Mouse (Mus musculus) limb, embryonic 13.5 days (tissue): ENCODE results near the gene Pigv. TPM values are rescaled to one million over a fixed set of nuclear protein-coding genes. Genes with fewer than 3 reads are reported as not detected.

Experiments used
- ATAC-seq: fragments of 200-750 bp; cut with Nextera tagmentation; 2 replicates; pipeline ENCODE4 v1.8.0; 2017; ENCODE audit warnings: low read depth, moderate number of reproducible peaks, moderate TSS enrichment; ENCODE audit not compliant: low FRiP score
- H3K27ac ChIP-seq: fragments of 300-500 bp; sonication (generic); 2 replicates; pipeline ENCODE4 v1.5.1; 2015; ENCODE audit warnings: inconsistent platforms, mild to moderate bottlenecking, moderate library complexity
- H3K27me3 ChIP-seq: fragments of 300-500 bp; sonication (generic); 2 replicates; pipeline ENCODE4 v1.6.1; 2015; ENCODE audit warnings: mild to moderate bottlenecking, inconsistent platforms
- H3K36me3 ChIP-seq: fragments of 300-500 bp; sonication (generic); 2 replicates; pipeline ENCODE4 v1.6.1; 2015; ENCODE audit warnings: inconsistent platforms, mild to moderate bottlenecking, moderate library complexity
- H3K4me1 ChIP-seq: fragments of 300-500 bp; sonication (generic); 2 replicates; pipeline ENCODE4 v1.6.1; 2015; ENCODE audit warnings: inconsistent platforms
- H3K4me2 ChIP-seq: fragments of 300-500 bp; sonication (generic); replicated peaks from 2 replicates; pipeline ENCODE4 v1.6.1; 2015; ENCODE audit warnings: inconsistent platforms, mild to moderate bottlenecking, moderate library complexity
- H3K4me3 ChIP-seq: fragments of 300-500 bp; sonication (generic); 2 replicates; pipeline ENCODE4 v1.5.1; 2015; ENCODE audit warnings: moderate library complexity, mild to moderate bottlenecking, inconsistent platforms
- H3K9ac ChIP-seq: fragments of 300-500 bp; sonication (generic); 2 replicates; pipeline ENCODE4 v1.6.1; 2015; ENCODE audit warnings: mild to moderate bottlenecking, inconsistent platforms
- H3K9me3 ChIP-seq: fragments of 300-500 bp; sonication (generic); 2 replicates; pipeline ENCODE4 v1.6.1; 2016; ENCODE audit warnings: inconsistent platforms
- WGBS: fragments of 180-500 bp; shearing (Covaris S2); methylation state at CpG from one replicate; pipeline ENCODE4 v1.1.7; 2015; 5-methylcytosine and 5-hydroxymethylcytosine counted together
- polyA plus RNA-seq: library from polyadenylated mRNA; unstranded; fragments of >200 nt; fragmentation: Nextera tagmentation; extraction: Ambion mirVana; gene quantifications from 2 replicates; pipeline ENCODE4 v1.2.1, GENCODE M21; 2015

The Pigv gene
- polyA plus RNA-seq, 1 experiment from 2014 or later = 17.1 TPM

- no peak overlapping the region for H3K4me2 ChIP-seq
- no peak for ATAC-seq
- no peak overlapping the region for H3K9ac ChIP-seq
- no peak overlapping the region for H3K27ac ChIP-seq
- 81% methylated on average over 10 of the region's 11 CpGs for WGBS
- H3K27me3 ChIP-seq = no peaks in the 10 kb centered on the region
- H3K9me3 ChIP-seq = no peaks in the 10 kb centered on the region
- H3K36me3 ChIP-seq = peaks cover 84% of the 10 kb centered on the region
- H3K4me1 ChIP-seq = no peaks in the 10 kb centered on the region
- H3K4me3 ChIP-seq = no peak overlapping the region
These were observed 50.2 kb downstream of the Pigv start for GRCm38 (mm10) chr4:133622161-133622695.

- Histone ChIP-seq H3K4me3 (no peak overlapping the region), H3K9ac (no peak overlapping the region), H3K4me2 (no peak overlapping the region), H3K27me3 (no peaks in the 10 kb centered on the region), H3K9me3 (no peaks in the 10 kb centered on the region), H3K27ac (no peak overlapping the region), H3K36me3 (peaks cover 82% of the 10 kb centered on the region), H3K4me1 (no peaks in the 10 kb centered on the region)
- ATAC-seq = no peak
- WGBS = 84% methylated on average over 8 of the region's 8 CpGs
These were observed 51.8 kb downstream of the Pigv start for GRCm38 (mm10) chr4:133620668-133621067.

GRCm38 (mm10) chr4:133619473-133620136 lies 52.8 kb downstream of the Pigv start:
- H3K4me2 ChIP-seq = no peak overlapping the region
- H3K27me3 ChIP-seq = no peaks in the 10 kb centered on the region
- no peak overlapping the region for H3K27ac ChIP-seq
- H3K4me1 ChIP-seq = no peaks in the 10 kb centered on the region
- no peak for ATAC-seq
- H3K9ac ChIP-seq = no peak overlapping the region
- H3K9me3 ChIP-seq = no peaks in the 10 kb centered on the region
- WGBS = 77% methylated on average over 4 of the region's 4 CpGs
- H3K4me3 ChIP-seq = no peak overlapping the region
- H3K36me3 ChIP-seq = peaks cover 82% of the 10 kb centered on the region

GRCm38 (mm10) chr4:133617936-133618335 lies 54.5 kb downstream of the Pigv start:
- Histone ChIP-seq H3K9ac (no peak overlapping the region), H3K4me2 (no peak overlapping the region), H3K4me1 (no peaks in the 10 kb centered on the region), H3K27ac (no peak overlapping the region), H3K27me3 (no peaks in the 10 kb centered on the region), H3K4me3 (no peak overlapping the region), H3K9me3 (no peaks in the 10 kb centered on the region), H3K36me3 (peaks cover 87% of the 10 kb centered on the region)
- 93% methylated on average over 11 of the region's 11 CpGs for WGBS
- ATAC-seq = no peak

GRCm38 (mm10) chr4:133615416-133615815 lies 57.0 kb downstream of the Pigv start:
- Histone ChIP-seq H3K27me3 (no peaks in the 10 kb centered on the region), H3K4me1 (no peaks in the 10 kb centered on the region), H3K27ac (no peak overlapping the region), H3K4me3 (no peak overlapping the region), H3K9ac (no peak overlapping the region), H3K4me2 (no peak overlapping the region), H3K36me3 (peaks cover 90% of the 10 kb centered on the region), H3K9me3 (peaks cover 8% of the 10 kb centered on the region; the same call in 1 of the 2 replicates)
- 79% methylated on average over 10 of the region's 10 CpGs for WGBS
- no peak for ATAC-seq

DNA sequence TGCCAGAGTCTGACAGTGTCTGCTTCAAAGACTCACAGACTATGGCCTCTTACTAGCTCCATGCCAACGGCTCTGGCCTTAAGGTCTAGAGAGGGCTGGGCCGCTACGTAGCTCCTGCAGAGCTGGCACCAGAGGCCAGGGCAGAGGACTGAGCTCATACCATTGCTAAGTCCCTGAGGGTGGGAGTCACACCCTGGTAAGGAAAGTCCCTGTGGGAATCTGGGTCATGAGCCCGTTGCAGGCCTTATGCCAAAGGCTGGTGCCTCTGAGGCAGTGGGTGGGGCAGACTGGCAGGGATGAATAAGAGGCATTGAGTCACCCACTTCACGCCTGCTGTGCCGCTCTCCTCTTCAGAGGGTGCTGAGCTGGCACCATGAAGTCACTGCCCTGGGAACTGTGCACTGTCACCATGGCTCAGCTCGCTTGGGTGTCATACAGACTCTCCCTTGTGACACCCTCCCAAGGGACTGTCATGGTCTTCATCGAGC lies 58.1 kb downstream of the Pigv start:
- Histone ChIP-seq H3K9me3 (peaks cover 8% of the 10 kb centered on the region; the same call in 1 of the 2 replicates), H3K27me3 (no peaks in the 10 kb centered on the region), H3K27ac (no peak overlapping the region), H3K4me2 (no peak overlapping the region), H3K4me3 (no peak overlapping the region), H3K9ac (no peak overlapping the region), H3K4me1 (no peaks in the 10 kb centered on the region), H3K36me3 (peaks cover 90% of the 10 kb centered on the region)
- 81% methylated on average over 8 of the region's 8 CpGs for WGBS
- no peak for ATAC-seq

DNA sequence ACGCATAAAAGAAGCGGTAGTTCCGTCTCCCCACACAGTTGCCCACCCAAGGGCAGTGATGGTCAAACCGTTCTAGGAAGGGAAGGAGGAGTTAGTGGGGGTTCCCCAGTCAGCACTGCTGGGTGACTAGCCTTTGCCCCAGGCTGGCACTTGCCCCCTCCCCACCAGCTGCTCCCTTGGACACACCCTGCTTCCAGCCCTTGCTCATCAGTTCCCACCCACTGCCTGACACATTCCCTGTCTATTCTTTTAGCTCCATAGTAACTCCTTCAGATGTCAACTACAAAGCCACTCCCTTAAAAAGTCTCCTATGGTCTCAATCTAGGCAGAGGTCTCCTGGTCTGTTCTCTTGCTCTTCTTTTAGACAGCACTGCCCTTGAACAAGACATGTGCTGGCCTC lies 58.6 kb downstream of the Pigv start:
- Histone ChIP-seq H3K4me2 (no peak overlapping the region), H3K27me3 (no peaks in the 10 kb centered on the region), H3K4me1 (no peaks in the 10 kb centered on the region), H3K9me3 (peaks cover 8% of the 10 kb centered on the region; the same call in 1 of the 2 replicates), H3K9ac (no peak overlapping the region), H3K36me3 (peaks cover 90% of the 10 kb centered on the region), H3K27ac (no peak overlapping the region), H3K4me3 (no peak overlapping the region)
- WGBS = 88% methylated on average over 4 of the region's 4 CpGs
- no peak for ATAC-seq

DNA sequence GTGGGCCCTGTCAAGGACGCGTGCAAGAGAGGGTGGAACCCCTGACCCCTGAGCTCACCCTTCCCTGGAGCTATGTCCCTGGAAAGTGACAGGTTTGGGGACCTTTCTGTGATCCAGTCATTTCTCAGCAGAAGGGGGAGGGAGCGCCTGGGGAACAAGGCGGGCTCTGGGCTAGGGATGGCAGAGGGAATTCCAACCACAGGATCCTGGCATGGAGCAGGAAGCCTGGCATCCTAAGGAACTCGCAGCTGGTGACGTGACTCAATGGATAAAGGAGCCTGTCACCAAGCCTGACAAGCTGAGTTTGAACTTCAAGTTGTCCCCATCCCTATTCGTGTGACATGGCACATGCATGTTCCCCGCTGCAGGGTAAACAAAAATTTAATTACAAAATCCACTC lies 59.4 kb downstream of the Pigv start:
- Histone ChIP-seq H3K9ac (no peak overlapping the region), H3K27me3 (no peaks in the 10 kb centered on the region), H3K27ac (no peak overlapping the region), H3K9me3 (peaks cover 8% of the 10 kb centered on the region; the same call in 1 of the 2 replicates), H3K4me2 (no peak overlapping the region), H3K4me3 (no peak overlapping the region), H3K36me3 (peaks cover 94% of the 10 kb centered on the region), H3K4me1 (no peaks in the 10 kb centered on the region)
- no peak for ATAC-seq
- WGBS = 94% methylated on average over 8 of the region's 8 CpGs

GRCm38 (mm10) chr4:133612416-133612815 lies 60.0 kb downstream of the Pigv start:
- peaks cover 8% of the 10 kb centered on the region; the same call in 1 of the 2 replicates for H3K9me3 ChIP-seq
- no peak overlapping the region for H3K4me3 ChIP-seq
- no peak for ATAC-seq
- 97% methylated on average over 7 of the region's 7 CpGs for WGBS
- no peak overlapping the region for H3K4me2 ChIP-seq
- H3K27me3 ChIP-seq = no peaks in the 10 kb centered on the region
- H3K27ac ChIP-seq = no peak overlapping the region
- H3K4me1 ChIP-seq = no peaks in the 10 kb centered on the region
- H3K9ac ChIP-seq = no peak overlapping the region
- peaks cover 94% of the 10 kb centered on the region for H3K36me3 ChIP-seq

DNA sequence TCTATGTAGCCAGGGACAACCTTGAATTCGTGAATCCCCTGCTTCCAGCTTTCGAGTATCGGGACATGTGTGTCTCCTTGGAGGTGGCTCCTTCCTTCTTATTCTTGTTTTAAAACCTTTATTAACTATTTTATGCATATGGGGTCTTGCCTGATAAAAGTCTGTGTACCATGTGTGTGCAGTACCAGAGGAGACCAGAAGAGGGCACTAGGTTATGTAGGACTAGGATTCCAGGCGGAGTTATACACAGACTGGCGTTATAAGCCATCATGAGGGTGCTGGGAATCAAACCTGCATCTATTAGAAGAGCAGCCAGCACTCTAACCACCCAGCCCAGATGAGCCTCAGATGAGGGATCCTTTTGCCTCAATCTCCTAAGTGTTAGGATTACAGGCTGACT lies 60.6 kb downstream of the Pigv start:
- Histone ChIP-seq H3K9me3 (peaks cover 8% of the 10 kb centered on the region; the same call in 1 of the 2 replicates), H3K4me3 (no peak overlapping the region), H3K27ac (no peak overlapping the region), H3K9ac (no peak overlapping the region), H3K27me3 (no peaks in the 10 kb centered on the region), H3K4me2 (no peak overlapping the region), H3K4me1 (no peaks in the 10 kb centered on the region), H3K36me3 (peaks cover 94% of the 10 kb centered on the region)
- WGBS = 95% methylated on average over 5 of the region's 5 CpGs
- ATAC-seq = no peak
